Mouse (Mus musculus): ENCODE data around the gene Ybey. TPM values are rescaled to one million over a fixed set of nuclear protein-coding genes. Genes with fewer than 3 reads are reported as not detected.

Gene Ybey
- total RNA-seq (2023) = 1 to 10 TPM in 1 of 2 experiments, under 1 TPM in 1; 0.88 to 1.2 TPM

DNA sequence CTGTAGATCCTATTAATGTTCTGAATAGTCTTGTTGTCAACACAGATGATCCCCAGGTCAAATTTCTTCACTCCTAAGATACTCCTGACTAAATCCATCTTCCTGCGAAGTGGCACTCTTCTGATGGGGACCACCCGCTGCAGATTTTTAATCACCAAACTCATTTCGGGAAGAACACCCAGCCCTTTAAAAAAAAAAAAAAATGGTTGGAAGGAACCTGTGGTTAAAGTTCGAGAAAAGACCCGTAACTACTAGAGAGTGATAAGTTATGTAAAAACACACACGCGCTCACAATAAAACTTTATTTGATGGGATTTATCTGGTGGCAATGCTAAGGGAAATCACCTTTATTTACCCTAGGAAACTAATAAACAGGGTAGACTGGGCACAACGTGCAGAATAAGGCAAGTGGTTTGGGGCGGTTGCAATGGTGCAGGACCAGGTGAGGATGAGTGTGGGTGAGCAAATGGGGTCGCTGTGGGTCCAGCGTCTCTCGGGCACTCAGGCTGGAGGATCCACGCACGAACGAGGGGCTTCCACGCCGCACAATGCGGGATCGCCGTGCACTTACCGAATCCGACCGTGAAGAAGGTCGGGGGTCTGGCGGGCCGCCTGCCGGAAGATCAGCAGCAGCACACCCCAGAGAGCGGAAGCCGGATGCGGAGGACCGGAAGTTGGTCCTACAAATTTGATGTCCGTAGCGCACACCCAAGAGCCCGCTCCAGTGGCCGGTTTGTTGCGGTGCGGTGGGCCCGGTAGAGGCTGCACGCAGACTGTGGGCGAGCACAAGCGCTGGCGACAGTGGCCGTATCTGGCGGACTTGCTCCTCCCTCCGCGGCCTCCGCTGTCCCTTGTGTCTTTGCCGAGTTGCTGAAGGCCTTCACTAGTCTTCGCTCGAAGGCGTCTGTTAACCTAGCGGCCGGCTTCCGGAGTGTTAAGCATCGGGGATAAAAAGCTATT lies at the start of gene Ybey, which contains the start of gene Mcm3ap:
Gene Ybey, minus strand, starts transcription at position 912 of the 960 bp plus-strand sequence.
Gene Mcm3ap, plus strand, starts transcription at position 725 of the 960 bp plus-strand sequence.

DNA sequence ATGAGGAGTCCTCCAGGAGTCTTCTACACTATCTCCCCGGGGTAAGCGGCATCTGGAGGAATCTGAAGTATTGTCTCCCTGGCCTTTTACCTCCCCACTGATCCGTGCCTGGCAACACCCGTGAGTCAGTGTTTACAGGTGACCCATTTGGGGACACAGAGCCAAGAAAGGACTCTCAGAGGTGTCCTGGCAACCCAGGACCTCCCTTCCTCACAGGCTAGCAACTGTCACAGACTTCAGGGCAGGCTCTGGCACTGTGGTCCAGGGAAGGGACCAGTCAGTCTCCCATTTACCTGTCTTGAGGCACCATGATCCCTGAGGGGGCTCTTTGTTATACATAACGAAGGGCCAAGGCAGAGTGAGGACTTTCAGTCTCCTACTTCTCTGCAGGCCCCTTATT lies 20.1 kb downstream of the Ybey start, which contains the start of gene 2610028H24Rik:
Gene 2610028H24Rik, plus strand, starts transcription at position 231 of the 400 bp plus-strand sequence.

DNA sequence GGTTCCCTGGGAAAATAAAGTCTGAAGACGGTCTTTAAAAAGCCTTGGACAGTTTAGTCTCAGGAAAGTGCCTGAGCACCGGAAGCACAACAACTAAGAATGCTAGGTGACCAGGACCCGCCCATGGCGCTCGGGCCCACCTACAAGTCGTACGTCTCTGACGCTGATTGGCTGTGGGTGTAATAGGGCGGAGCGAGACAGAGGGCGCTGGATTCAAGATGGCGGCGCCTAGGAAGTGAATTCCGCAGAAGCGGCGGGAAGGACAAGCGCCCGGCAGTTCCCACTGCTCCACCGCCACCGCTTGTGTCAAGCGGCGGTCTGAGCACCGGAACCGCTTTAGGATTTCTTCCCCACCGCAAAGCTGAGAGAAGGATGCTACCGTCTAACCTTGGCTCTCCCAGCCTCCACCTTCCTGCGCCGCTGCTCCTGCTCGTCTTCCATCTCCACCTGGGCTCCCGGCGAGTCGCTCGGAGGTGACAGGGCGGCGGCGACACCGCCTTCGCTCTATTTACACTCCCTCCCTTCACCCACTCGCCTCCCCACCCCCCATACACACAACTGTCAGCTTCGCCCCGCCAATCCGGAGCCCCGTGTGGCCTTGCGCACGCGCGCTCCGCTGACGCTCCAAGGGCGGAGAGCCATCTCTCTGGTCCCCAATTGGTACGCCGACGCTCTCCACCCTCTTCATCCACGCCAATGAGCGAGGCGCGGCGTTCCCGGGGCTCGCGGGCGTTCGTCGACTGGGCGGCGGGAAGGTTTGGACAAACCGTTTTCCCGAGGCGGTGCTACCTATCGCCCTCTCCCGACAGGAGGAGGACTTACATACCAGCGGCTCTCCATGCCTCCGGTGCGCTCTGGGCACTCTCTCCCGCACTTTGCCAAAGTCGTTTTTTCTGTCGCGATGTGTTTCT lies 26.5 kb downstream of the Ybey start, which contains the start of gene Pcnt:
Gene Pcnt, minus strand, starts transcription at position 609 of the 911 bp plus-strand sequence.

DNA sequence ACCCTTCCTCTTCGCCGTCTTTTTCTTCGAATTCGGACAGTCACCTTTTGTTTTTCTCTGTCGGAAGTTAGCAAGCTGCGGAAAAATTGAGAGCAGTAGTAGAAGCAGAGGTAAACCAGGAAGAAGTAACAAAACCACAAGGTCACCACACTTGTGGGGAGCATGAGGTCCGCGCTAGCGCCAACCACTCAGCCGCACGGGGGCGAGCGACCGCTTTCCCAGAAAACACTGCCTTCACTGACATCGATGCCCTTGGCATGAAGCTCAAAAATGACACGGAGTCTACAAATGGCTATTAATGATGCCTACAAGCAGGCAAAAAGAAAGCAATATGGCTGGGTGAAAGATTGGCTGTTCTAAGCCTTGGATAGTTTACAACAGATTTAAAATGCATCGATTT lies 28.6 kb downstream of the Ybey start, which contains the start of gene AC141477.1:
Gene AC141477.1, minus strand, starts transcription at position 164 of the 400 bp plus-strand sequence.

Other genes with a start within 250 kb of the Ybey start
- 1 to 10 TPM; 1.3 to 1.6 TPM for gene Prmt2, start 231.2 kb downstream of the Ybey start, total RNA-seq (2023)
- gene S100b, start 215.3 kb downstream of the Ybey start, total RNA-seq (2023) = not detected
- 1 to 10 TPM; 5.8 to 5.9 TPM for gene Dip2a, start 123.8 kb downstream of the Ybey start, total RNA-seq (2023)
- 10 to 100 TPM in 1 of 2 experiments, 1 to 10 TPM in 1; 4.2 to 24.1 TPM for gene AC141477.1, start 28.7 kb downstream of the Ybey start, total RNA-seq (2023)
- gene Pcnt, start 26.3 kb downstream of the Ybey start, total RNA-seq (2023) = 10 to 100 TPM; 34.6 to 40.1 TPM
- gene 2610028H24Rik, start 20.0 kb downstream of the Ybey start, total RNA-seq (2023) = not detected
- 10 to 100 TPM; 48.0 to 48.6 TPM for gene Mcm3ap, start 187 bp downstream of the Ybey start, total RNA-seq (2023)
- gene Lss, start 62.5 kb upstream of the Ybey start, total RNA-seq (2023) = 1 to 10 TPM; 4.4 to 5.6 TPM
- not detected for gene Spatc1l, start 93.2 kb upstream of the Ybey start, total RNA-seq (2023)
- gene Ftcd, start 106.5 kb upstream of the Ybey start, total RNA-seq (2023) = not detected
- gene Col6a2, start 154.5 kb upstream of the Ybey start, total RNA-seq (2023) = under 1 TPM; 0.29 to 0.72 TPM